Mouse (Mus musculus) heart, postnatal 36 days (tissue): Measurements from ENCODE around the gene Dcbld1. TPM values are rescaled to one million over a fixed set of nuclear protein-coding genes. Genes with fewer than 3 reads are reported as not detected.
"Not testable (repeated sequence)": the region's sequence is repeated elsewhere in the genome, so short reads cannot be mapped to it uniquely, and the experiment has no call there.

Experiments used
- DNase-seq, 2 experiments: peaks; one replicate each; pipeline ENCODE4 v3.0.0; 2021 to 2022
- intact Hi-C: fragments of 180-260 bp; cut with DNase I; formaldehyde crosslinking; loops from one replicate; pipeline ENCODE4 v1.15.1; 2025
- total RNA-seq, 2 experiments: library from RNA; stranded (reverse); gene quantifications; 2 replicates each; pipeline ENCODE4 v1.2.3; 2021

The Dcbld1 gene
- total RNA-seq, 2 experiments from 2014 or later = 3.7 to 3.8 TPM

DNA sequence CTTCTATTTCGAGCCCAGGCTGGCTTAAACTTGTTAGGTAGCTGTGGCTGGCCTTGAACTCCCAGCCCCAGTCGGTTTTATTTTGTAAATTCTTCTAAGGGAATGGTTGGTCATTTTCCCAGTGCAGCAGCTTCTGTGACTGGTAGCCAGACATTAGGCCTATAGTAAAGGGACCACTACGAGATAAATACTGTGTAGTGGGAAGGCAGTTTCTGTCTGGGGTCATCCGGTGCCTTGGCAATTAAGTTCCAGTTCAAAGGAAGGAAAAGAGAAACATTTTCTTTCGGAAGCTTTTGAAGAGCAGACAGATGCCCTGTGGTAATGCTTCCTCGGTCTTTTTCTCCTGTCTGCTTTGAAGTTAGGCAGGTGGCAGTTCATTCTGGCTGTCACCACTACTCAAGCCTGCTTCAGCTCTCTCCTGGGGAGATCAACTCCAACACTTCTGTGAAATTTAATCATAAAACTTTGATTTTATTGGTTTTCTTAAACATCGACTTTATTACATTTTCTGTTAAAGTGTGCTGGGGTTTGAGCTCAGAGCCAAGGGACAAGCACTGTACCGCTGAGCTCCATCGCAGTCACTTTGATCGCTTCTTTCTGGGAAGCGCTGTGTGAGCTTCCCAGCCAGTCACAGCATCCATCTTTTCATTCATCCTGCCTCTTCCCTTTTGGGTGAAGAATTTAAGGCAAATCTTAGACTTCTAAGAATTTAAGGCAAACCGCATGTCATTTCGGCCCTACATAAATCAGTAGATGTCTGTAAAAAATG is 24.9 kb downstream of the Dcbld1 start:
- no peak for DNase-seq

DNA sequence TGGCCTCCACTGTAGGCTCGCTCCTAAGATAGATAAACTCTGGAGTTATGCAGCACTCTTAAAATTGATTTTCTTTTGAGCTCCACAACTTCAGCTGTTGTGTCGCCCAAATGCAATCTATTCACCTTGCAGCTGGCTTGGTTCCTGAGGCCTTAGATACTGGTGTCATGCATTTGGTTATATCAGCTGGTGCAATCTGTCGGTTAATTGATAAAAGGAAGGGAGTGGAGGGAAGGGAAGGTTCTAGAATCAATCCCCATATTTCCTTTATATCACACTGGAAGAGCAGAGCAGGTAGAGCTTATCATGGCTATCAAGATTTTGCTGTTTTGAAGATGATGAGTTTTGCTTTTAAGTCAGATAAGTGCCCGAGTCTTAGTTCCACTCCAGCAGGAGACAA is 26.8 kb downstream of the Dcbld1 start:
- DNase-seq = no peak
- intact Hi-C loops = no loop called here

More for the DNA sequence above, 24.9 kb downstream of the Dcbld1 start:
- intact Hi-C loops = no loop called here

DNA sequence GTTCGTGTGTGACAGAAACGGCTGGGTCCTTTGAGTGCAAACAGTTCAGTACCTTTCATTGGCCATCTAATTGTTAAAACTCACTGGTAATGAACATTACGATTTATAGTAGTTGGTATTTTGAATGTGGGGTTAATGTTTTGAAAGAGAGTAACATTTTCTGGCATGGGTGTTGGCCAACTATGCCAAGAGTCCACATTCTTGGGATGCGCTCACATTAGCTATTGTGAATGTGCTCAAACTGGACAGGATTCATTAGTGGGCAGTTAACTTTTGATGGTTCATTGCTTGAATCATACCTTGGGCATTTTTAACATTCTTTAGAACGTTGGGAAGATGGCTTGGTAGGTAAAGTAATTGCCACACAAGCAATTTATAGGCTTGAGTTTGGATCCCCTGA is 30.7 kb downstream of the Dcbld1 start:
- intact Hi-C loops = no loop called here
- DNase-seq = no peak

DNA sequence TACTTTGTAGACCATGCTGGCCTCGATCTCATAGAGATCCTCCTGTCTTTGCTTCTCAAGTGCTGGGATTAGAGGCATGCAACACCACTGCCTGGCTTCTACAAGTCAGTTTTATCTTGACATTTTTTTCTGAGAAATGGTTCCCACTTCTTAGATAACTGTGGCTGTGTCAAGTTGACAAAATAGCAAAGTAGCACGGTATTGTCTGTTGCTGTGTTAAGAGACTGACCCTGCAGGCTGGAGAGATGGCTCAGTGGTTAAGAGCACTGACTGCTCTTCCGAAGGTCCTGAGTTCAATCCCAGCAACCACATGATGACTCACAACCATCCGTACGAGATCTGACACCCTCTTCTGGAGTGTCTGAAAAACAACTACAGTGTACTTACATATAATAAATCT is 35.5 kb downstream of the Dcbld1 start:
- no peak for DNase-seq
- intact Hi-C loops = no loop called here

DNA sequence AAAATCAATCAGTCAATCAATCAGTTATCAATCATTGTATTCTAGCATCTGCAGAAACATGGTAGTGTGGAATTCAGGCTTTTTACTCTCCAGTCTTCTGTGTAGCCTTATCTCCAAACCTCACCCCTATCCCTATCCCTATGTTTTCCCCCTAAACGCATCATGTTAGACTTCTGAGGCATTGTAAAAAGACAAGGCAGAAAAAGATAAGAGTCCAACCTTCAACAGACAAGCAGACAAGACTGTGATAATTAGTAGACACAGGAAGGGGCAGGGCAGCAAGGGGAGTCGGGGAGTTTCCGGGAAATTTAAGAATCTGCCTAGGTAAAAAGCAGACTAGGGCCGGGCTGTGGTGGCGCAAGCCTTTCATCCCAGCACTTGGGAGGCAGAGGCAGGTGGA is 38.0 kb downstream of the Dcbld1 start:
- no peak for DNase-seq
- intact Hi-C loops = no loop called here

DNA sequence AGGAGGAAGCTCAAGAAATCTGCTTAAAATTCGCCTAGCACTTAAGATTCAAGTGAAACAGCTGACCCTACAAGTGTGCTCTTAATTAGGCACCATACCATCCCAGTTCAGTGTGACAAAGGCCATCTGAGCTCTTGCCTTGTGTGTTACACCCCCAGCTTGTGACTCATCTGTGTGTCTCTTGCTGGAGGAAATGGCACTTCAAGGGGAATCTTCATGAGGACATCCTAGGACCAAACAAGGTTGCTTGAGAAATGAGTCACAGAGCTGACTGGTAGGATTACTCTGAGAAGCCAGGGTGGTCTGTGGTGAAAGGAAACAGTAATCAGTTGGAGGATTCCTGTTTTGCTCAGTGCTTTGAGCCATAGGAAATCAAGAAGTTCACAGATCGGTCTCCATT is 39.6 kb downstream of the Dcbld1 start:
- no peak for DNase-seq
- intact Hi-C loops = no loop called here

DNA sequence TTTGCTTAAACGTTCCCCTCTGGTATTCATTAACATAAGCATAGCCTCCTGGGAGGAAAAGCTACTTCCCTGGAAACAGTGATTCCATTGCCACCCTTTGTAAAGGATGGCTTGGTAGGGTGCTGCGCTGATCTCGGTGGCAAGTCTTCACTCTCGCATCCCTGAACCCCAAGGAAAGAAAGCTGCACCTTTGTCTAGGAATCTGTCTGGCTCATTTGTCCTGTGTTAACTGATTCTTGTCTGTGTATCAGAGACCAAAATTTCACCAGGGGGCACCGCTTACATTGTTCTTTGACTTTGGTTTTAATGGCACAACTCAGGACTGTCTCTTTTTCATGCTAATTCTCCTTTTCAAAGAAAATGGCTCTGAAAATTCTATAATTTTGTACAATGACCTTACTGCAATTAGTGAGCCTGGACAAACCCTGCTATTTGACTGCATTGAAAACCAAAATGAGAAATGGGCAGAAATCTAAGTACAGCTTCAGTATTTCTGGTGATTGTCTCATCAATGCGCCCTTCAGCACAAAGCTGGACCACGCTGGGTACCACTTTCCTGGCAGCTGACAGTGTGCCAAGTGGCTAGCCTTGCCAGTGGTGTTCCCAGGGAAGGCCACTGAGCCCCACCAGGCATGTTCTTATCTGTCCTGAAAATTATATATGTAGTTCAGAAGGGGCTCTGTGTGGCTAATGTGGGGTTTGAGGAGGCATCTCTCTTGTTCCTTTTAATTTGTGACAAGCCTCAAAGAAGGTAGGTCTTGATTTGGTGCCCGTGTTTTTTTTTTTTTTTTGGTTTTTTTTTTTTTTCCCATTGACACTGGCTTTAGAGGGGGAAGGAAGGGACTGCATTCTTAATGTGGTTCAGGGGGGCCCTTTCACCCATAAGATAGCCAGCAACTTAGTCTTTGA is 40.8 kb downstream of the Dcbld1 start:
- intact Hi-C loops = loop anchor here (2.0 kb wide), 1 partner anchor 21 kb away; no protein-coding TSS in a partner anchor
- no peak for DNase-seq

DNA sequence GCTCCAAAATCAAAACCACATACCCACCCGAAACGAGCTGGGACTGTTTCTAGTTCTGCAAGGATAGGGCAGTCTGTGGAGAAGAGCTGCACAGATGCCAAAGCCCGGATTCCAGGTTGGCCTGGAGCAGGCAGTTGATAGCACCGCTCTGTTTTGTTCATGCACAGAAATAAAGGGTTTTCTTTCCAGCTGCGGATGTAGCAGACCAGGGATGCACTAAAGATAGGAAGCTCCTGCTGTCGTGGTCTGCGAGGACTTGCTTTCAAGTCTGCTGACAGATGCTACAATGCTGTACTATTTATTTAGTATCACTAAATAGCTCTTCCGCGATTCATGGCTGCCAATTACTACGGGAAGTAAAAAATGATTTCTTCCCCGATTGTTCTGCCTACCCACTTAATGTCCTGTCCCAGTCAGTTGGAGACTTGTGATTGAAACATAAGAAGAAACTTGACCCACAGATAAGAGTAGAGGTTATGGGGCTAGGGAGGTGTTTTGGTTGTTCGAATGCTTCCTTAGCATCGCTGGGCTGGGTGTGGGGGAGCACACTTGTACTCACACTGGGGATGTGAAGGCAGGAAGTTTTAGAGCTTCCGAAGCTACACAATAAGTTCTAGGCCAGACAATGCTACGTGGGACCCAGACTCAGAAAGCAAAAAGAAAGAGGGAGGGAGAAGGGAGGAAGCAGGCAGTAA is 41.6 kb downstream of the Dcbld1 start:
- no peak for DNase-seq
- intact Hi-C loops = loop anchor here (2.0 to 5.0 kb wide), 2 partner anchors 20 to 107 kb away; partner anchors contain the start of gene Gopc

DNA sequence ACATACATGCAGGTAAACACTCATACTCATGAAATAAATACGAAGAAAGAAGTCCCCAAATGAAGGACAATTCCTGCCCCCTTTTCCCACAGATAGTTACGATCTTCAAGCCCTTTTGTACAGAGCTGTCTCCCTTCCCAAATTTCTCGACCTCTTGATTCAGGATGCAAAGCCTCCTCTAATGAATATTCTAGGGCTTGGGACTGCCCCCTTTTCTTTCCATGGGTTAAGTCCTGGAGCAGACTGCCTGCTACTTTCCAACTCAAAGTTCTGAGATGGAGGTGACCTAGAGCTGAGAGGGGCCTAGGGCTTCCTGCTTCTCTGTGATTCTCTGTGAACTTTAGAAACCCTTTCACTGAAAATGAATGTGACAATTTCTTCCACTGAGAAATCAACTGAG is 43.2 kb downstream of the Dcbld1 start:
- DNase-seq = no peak
- intact Hi-C loops = loop anchor here (5.0 kb wide), 1 partner anchor 106 kb away; the partner anchor contains the start of gene Gopc

DNA sequence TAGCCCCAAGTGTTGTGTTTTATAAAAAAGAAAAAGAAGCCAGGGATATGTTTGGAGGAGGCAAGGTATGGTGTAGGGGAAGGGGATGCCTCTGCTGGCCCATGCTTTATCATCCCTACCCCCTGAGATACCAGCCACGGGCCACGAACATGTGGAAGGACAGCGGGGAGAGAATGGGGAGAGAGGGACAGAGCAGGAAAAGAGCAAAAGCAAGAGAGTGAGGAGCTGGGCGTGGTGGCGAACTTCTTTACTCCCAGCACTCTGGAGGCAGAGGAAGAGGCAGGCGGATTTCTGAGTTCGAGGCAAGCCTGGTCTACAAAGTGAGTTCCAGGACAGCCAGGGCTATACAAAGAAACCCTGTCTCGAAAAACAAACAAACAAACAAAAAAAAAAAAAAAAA is 44.1 kb downstream of the Dcbld1 start:
- not testable (repeated sequence) for DNase-seq
- intact Hi-C loops = loop anchor here (5.0 kb wide), 1 partner anchor 105 kb away; the partner anchor contains the start of gene Gopc

DNA sequence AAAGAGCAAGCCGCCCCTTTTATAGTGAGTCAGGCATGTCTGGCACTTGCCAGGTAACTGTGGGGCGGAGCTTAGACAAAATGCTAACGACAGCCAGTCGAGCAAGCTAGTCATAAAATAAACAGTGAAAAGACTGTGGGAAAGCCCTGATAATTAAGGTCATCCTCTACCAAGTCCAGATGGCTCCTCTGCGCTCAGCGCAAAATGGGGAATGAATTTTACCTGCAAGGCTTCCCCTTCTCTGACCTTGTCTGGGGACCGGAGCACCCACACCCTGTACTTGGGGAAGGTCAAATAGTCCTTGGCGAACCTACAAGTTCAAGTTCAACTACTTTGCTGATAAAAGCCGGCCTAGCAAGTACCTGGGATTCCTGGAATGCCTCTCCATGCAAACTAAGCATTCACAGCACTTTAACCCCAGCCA is 44.6 kb downstream of the Dcbld1 start:
- DNase-seq = no peak
- intact Hi-C loops = loop anchor here (2.0 to 5.0 kb wide), 3 partner anchors 31 to 104 kb away; partner anchors contain the start of genes Dcbld1 and Gopc

DNA sequence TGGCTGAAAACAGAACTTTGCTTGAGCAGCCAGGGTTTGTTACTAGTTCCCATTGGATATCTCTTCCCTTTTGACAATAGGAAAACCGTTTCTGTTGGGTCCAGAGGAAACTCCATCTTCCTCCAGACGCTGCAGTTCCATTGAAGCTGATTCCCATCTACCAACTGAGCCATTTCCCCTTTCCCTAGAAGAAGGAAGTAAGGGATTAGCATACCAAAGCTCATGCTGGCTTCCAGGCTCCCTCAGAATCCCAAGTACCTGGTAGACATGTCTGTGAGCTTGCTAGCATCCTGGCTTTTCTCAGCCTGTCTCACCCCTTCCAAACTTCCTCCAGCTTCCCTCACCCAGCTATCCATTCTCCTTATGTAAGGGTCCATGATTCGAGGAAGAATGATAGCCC is 45.4 kb downstream of the Dcbld1 start:
- no peak for DNase-seq
- intact Hi-C loops = loop anchor here (2.0 to 5.0 kb wide), 3 partner anchors 30 to 103 kb away; partner anchors contain the start of genes Dcbld1 and Gopc

DNA sequence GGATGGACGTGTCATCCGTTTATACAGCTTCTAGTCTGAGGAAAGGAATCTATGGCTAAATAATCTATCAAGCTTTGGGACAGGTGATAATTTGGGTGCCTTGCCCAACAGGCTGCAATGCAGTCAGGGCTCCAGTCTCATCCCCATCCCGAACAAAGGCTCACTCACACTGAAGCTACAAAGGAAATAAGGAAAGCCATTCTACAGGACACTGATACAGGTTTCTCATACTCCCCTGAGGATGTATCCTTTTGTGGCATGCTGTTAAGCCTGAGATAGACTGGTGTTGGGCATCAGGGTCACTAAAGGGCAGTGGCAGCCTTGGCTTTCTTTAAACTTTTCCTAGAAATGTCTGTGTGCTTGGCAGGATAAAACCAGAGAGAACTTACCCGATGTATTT is 46.5 kb downstream of the Dcbld1 start:
- intact Hi-C loops = loop anchor here (2.0 to 5.0 kb wide), 3 partner anchors 29 to 102 kb away; partner anchors contain the start of genes Dcbld1 and Gopc
- DNase-seq = no peak

DNA sequence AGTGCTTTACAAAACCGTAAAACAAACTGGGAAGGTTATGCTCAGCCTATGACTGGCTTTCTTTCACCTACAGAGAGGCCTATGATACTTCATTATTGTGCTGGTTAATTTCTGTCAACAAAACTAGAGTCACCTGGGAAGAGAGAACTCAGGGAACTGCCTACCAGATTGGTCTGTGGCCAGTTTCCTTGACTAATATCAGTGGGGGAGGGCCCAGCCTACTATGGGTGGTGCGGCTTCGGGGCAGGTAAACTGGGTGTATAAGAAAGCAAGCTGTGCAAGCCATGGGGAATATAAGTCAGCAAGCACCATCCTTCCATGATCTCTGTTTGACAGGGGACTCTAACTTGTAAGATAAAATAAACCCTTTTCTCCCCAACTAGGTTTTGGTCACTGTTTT is 47.2 kb downstream of the Dcbld1 start:
- intact Hi-C loops = no loop called here
- no peak for DNase-seq

DNA sequence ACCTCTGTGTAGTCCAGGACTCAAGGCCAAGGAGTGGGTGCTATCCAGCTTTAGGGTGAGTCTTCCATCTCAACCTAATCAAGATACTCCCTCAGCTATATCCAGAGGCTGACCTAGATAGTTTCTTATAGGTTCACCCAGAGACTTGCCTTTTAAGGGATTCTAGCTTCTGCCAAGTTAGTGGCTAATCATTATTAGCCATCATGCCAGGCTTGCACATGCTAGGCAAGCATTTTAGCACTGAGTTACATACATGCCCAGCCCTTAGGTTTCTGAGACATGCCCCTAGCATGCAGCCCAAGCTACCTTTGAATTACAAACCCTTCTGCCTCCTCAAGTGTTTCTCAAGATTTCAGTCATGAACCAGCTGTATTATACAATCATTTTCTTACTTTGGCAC is 47.9 kb downstream of the Dcbld1 start:
- no peak for DNase-seq
- intact Hi-C loops = no loop called here

DNA sequence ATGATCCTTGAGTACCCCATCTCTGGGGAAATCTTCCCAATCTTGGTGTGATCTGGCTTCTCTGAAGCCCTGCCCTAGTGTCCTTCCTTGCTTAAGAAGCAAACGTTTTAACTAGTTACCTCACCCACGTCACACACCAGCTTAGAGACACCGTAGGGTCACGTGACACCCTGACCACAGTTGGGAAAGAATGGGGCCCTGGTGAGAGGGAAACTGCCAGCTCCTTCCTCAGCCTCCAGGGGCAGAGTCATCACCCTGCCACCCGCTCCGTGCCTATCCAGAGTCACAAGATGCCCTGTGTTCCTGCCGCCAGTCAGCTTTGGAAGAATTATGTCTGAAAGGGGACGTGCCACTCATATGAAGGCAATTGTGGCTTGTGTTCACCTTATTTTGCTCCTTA is 51.2 kb downstream of the Dcbld1 start:
- DNase-seq = no peak
- intact Hi-C loops = no loop called here

DNA sequence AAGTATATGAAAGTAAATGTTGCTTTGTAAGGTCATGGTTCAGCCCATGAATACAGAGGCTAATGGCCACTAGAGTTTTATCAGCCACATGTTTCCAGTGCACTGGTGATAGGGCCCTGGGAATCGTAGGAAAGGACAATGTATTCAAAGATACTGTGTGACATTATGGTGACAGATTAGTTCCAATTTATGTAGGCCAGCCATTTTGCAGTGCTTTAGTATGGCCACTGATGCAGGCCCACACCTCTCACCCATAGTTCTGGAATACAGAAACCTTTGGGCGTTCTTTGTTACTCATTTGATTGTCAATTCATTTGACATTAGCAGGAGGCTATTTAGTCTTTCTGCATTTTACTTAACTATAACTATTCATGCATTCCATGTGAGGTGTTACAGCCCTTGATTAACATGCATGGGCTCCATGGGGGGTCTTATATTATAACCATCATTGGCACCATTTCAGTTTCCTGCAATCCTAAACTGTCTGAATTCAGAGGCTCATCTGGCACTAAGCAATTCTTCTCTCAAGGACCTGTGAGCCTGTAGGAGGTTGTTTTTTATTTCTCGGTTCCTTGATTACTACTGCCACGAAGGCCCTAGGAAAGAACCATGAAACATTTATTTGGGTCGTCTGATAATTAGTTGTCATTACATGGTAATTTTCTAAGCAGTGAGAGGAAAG is 54.6 kb downstream of the Dcbld1 start:
- no peak for DNase-seq
- intact Hi-C loops = no loop called here

DNA sequence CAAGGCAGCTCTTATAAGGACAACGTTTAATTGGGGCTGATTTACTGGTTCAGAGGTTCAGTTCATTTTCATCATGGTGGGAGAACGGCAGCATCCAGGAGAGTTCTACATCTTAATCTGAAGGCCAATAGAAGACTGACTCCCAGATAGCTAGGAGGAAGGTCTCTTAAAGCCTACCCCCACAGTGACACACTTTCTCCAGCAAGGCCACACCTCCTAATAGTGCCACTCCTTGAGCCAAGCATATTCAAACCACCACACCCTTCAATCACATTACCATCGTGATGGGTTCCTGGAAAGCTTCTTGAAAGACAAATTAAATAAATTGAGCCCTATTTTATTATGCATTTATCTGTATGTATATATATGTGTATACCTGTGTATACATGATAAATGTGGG is 55.8 kb downstream of the Dcbld1 start:
- no peak for DNase-seq
- intact Hi-C loops = no loop called here

DNA sequence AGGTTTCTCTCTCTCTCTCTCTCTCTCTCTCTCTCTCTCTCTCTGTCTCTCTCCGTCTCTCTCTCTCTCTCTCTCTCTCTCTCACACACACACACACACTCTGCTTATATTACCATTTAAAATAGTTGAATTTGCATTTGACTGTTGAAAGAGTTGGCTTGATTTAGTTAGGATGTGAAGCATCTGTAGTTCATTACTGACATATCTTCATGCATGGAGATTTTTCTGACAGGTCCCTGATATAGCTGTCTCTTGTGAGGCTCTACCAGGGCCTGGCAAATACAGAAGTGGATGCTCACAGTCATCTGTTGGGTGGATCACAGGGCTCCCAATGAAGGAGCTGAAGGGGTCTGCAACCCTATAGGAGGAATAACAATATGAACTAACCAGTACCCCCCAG is 59.0 kb downstream of the Dcbld1 start:
- DNase-seq = not testable (repeated sequence)
- intact Hi-C loops = loop anchor here (5.0 kb wide), 1 partner anchor 60 kb away; the partner anchor contains the start of gene Dcbld1
